Mouse (Mus musculus) lung, embryonic 16.5 days (tissue): ENCODE data around the gene Lactbl1. TPM values are rescaled to one million over a fixed set of nuclear protein-coding genes. Genes with fewer than 3 reads are reported as not detected.

Experiments
- ATAC-seq: fragments of 200-750 bp; cut with Nextera tagmentation; 2 replicates; pipeline ENCODE4 v1.8.0; 2017; ENCODE audit warnings: low read depth, mild to moderate bottlenecking, moderate library complexity
- H3K27ac ChIP-seq: fragments of 300-500 bp; sonication (generic); 2 replicates; pipeline ENCODE4 v1.5.1; 2014; ENCODE audit warnings: mild to moderate bottlenecking, control low read depth, low read length
- H3K27me3 ChIP-seq: fragments of 300-500 bp; sonication (generic); 2 replicates; pipeline ENCODE4 v1.6.1; 2014; ENCODE audit warnings: low read depth, low read length, mixed read lengths; ENCODE audit not compliant: control insufficient read depth, insufficient read depth
- H3K36me3 ChIP-seq: fragments of 300-500 bp; sonication (generic); 2 replicates; pipeline ENCODE4 v1.6.1; 2014; ENCODE audit warnings: low read length; ENCODE audit not compliant: control insufficient read depth, insufficient read depth
- H3K4me1 ChIP-seq: fragments of 300-500 bp; sonication (generic); replicated peaks from 2 replicates; pipeline ENCODE4 v1.6.1; 2014; ENCODE audit warnings: low read length, mixed read lengths; ENCODE audit not compliant: control insufficient read depth, insufficient read depth
- H3K4me2 ChIP-seq: fragments of 300-500 bp; sonication (generic); 2 replicates; pipeline ENCODE4 v1.6.1; 2014; ENCODE audit warnings: low read depth, low read length, control low read depth
- H3K4me3 ChIP-seq: fragments of 300-500 bp; sonication (generic); 2 replicates; pipeline ENCODE4 v1.5.1; 2014; ENCODE audit warnings: mild to moderate bottlenecking, low read length, control low read depth
- H3K9ac ChIP-seq: fragments of 300-500 bp; sonication (generic); 2 replicates; pipeline ENCODE4 v1.6.1; 2014; ENCODE audit warnings: low read length, control low read depth
- H3K9me3 ChIP-seq: fragments of 300-500 bp; sonication (generic); 2 replicates; pipeline ENCODE4 v1.6.1; 2016; ENCODE audit warnings: low read length; ENCODE audit not compliant: control insufficient read depth
- WGBS: fragments of 180-500 bp; shearing (Covaris S2); extraction: QIAGEN DNeasy Blood & Tissue Kit; methylation state at CpG from one replicate; pipeline ENCODE4 v1.1.7; 2014; 5-methylcytosine and 5-hydroxymethylcytosine counted together
- microRNA-seq: library from miRNA; unstranded; fragments of <30 nt; microRNA quantifications from one replicate; pipeline ENCODE4, GENCODE M21; 2016
- polyA plus RNA-seq: library from polyadenylated mRNA; unstranded; fragments of >200 nt; fragmentation: Nextera tagmentation; extraction: Ambion mirVana; gene quantifications from 2 replicates; pipeline ENCODE4 v1.2.1, GENCODE M21; 2015

The Lactbl1 gene
- polyA plus RNA-seq, 1 experiment from 2014 or later: not detected

- ATAC-seq: no peak
- Histone ChIP-seq H3K4me1 (no peaks in the 10 kb centered on the region), H3K27ac (no peak overlapping the region), H3K36me3 (no peaks in the 10 kb centered on the region; the same call in 1 of the 2 replicates), H3K9me3 (no peaks in the 10 kb centered on the region), H3K9ac (no peak overlapping the region), H3K27me3 (no peaks in the 10 kb centered on the region), H3K4me2 (no peak overlapping the region), H3K4me3 (no peak overlapping the region)
- 61% methylated on average over 10 of the region's 10 CpGs for WGBS
Observed at GRCm38 (mm10) chr4:136685431-136685869, 63.0 kb downstream of the Lactbl1 start.

- Histone ChIP-seq H3K4me1 (no peaks in the 10 kb centered on the region), H3K27me3 (no peaks in the 10 kb centered on the region), H3K36me3 (no peaks in the 10 kb centered on the region), H3K9ac (no peak overlapping the region), H3K27ac (no peak overlapping the region), H3K4me3 (no peak overlapping the region), H3K9me3 (no peaks in the 10 kb centered on the region), H3K4me2 (no peak overlapping the region)
- 60% methylated on average over 4 of the region's 4 CpGs for WGBS
- no peak for ATAC-seq
Observed at GRCm38 (mm10) chr4:136688113-136688512, 65.7 kb downstream of the Lactbl1 start.

Small RNAs within 50 kb of the gene (microRNA-seq; reads per million reads assigned to microRNA genes)
- gene Gm22180: not detected

Other genes starting within 250 kb of the Lactbl1 start
- gene Htr1d, start 199.1 kb upstream of the Lactbl1 start, polyA plus RNA-seq: not detected in 2 replicates
- 0.20 and 0.23 TPM in 2 replicates for gene 6030445D17Rik, start 160.4 kb upstream of the Lactbl1 start, polyA plus RNA-seq
- gene Luzp1, start 152.9 kb upstream of the Lactbl1 start, polyA plus RNA-seq: 100 and 115 TPM in 2 replicates
- 20.0 and 24.9 TPM in 2 replicates for gene Kdm1a, start 19.9 kb upstream of the Lactbl1 start, polyA plus RNA-seq
- not detected in 2 replicates for gene Tex46, start 12.2 kb upstream of the Lactbl1 start, polyA plus RNA-seq
- gene Ephb2, start 213.4 kb downstream of the Lactbl1 start, polyA plus RNA-seq: 1.5 and 1.6 TPM in 2 replicates